Mouse (Mus musculus) retina, embryonic 14.5 days (tissue): ENCODE data around the gene Pakap.

Experiments
- DNase-seq: peaks from one replicate; pipeline ENCODE4 v3.0.0-alpha.2; 2015; ENCODE audit warnings: low spot score

The Pakap gene

GRCm38 (mm10) chr4:57567666-57568206, at the start of gene Pakap:
Gene Pakap (plus strand): TSS chr4:57568179.
- DNase-seq, result peak; percentile 57

- no peak for DNase-seq
Observed at GRCm38 (mm10) chr4:57523456-57523855, 44.5 kb upstream of the Pakap start.

- no peak for DNase-seq
Observed at GRCm38 (mm10) chr4:57524461-57524860, 43.5 kb upstream of the Pakap start.

GRCm38 (mm10) chr4:57525221-57526011, 42.6 kb upstream of the Pakap start:
- DNase-seq, result no peak

- DNase-seq, result no peak
Observed at GRCm38 (mm10) chr4:57528296-57528695, 39.7 kb upstream of the Pakap start.

GRCm38 (mm10) chr4:57533686-57534085, 34.3 kb upstream of the Pakap start:
- no peak for DNase-seq

- no peak for DNase-seq
Observed at GRCm38 (mm10) chr4:57534232-57534631, 33.7 kb upstream of the Pakap start.

- no peak for DNase-seq
Observed at GRCm38 (mm10) chr4:57535087-57535486, 32.9 kb upstream of the Pakap start.

GRCm38 (mm10) chr4:57538029-57538688, 29.8 kb upstream of the Pakap start:
- no peak for DNase-seq

- DNase-seq, result peak; percentile 12
Observed at GRCm38 (mm10) chr4:57543692-57544256, 24.2 kb upstream of the Pakap start.

- no peak for DNase-seq
Observed at GRCm38 (mm10) chr4:57547785-57548184, 20.2 kb upstream of the Pakap start.

GRCm38 (mm10) chr4:57550216-57550615, 17.8 kb upstream of the Pakap start:
- DNase-seq, result no peak

GRCm38 (mm10) chr4:57557102-57557501, 10.9 kb upstream of the Pakap start:
- no peak for DNase-seq

GRCm38 (mm10) chr4:57559438-57559837, 8.5 kb upstream of the Pakap start:
- DNase-seq, result no peak

GRCm38 (mm10) chr4:57560010-57560409, 8.0 kb upstream of the Pakap start:
- DNase-seq, result no peak

- DNase-seq, result no peak
Observed at GRCm38 (mm10) chr4:57561055-57561454, 6.9 kb upstream of the Pakap start.

GRCm38 (mm10) chr4:57565283-57565682, 2.7 kb upstream of the Pakap start:
- no peak for DNase-seq

- DNase-seq, result no peak
Observed at GRCm38 (mm10) chr4:57565811-57566210, 2.2 kb upstream of the Pakap start.

GRCm38 (mm10) chr4:57568268-57569068, 489 bp downstream of the Pakap start:
- no peak for DNase-seq

- no peak for DNase-seq
Observed at GRCm38 (mm10) chr4:57569069-57569355, 1.0 kb downstream of the Pakap start.

- no peak for DNase-seq
Observed at GRCm38 (mm10) chr4:57569711-57570110, 1.7 kb downstream of the Pakap start.

- no peak for DNase-seq
Observed at GRCm38 (mm10) chr4:57570229-57570628, 2.2 kb downstream of the Pakap start.
